Mouse (Mus musculus) kidney, postnatal 36 days (tissue): ENCODE measurements around the gene Gm13030.
"Not testable (repeated sequence)": the region's sequence is repeated elsewhere in the genome, so short reads cannot be mapped to it uniquely, and the experiment has no call there.

Experiments
- DNase-seq, 2 experiments: peaks; one replicate each; pipeline ENCODE4 v3.0.0; 2021 to 2022; ENCODE audit warnings: mixed read lengths in 2 of 2

Gm13030 gene

DNA sequence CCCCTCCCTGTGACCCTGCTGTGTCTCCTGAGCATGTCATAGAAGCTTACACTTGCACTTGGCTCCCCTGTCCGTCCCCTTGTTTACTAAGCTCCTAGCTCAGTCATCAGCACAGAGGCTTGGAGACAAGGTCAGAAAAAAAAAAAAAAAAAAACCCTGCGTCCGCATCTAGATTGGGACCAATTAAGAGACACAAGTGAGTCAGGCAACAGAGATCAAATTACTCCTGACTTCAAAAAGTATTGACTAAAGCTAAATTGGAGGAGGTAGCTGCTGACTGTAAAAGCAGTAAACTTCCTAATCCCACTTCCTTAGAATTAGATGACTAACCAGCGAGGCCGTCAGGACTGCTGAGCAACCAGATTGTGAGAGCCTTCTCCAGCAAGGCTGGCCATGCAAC, 8.7 kb downstream of the Gm13030 start:
- no peak for DNase-seq

DNA sequence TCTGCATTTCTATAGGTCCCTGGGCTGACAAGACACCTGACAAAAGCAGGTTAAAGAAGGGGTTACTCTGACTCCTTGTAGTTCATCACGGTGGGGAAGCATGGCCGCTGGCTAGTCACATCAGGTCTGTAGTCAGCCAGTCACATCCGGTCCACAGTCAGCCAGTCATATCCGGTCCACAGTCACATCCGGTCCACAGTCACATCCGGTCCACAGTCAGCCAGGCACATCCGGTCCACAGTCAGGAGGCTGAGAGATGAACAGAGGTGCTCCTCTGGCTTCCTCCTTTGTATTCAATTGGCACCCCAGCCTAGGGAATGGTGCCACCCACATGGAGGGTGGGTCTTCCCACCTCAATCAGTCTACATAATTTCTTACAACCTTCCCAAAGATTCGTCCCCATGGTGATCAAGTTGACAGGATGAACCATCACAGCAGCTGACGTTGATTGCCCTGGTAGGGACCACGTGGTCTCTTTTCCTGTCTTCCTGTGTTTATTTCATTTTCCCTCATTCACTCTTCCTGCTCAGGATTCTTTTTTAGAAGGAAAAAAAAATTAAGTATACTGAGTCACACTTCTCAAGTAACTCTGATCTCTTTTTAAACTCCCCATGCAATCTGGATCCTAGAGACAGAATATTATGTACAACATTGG, 10.3 kb downstream of the Gm13030 start, which contains the start of gene Pla2g5:
Gene Pla2g5 (minus strand): TSS at position 139 of the 655 bp plus-strand sequence.
- DNase-seq: peak; percentile 37 to 40

DNA sequence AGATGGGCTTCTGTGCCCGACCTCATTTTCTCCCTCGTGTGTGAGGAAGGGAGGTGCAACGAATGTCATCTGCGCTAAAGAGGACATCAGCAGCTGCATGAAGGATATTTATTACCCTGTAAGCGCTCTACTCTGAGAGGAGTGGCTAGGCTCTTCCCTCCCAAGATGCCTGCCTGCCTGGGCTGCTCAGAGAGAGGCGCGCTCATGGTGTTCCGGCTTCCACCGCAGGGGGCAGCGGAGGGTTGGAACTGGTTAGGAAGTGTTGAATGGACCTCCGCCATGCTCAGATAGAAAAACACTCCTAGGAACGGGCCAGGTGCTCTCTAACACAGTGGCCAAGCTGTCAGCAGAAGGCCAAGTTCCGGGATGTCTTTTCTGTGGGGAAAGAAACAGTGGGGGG, 14.0 kb downstream of the Gm13030 start:
- peak; percentile 76 to 89 for DNase-seq

DNA sequence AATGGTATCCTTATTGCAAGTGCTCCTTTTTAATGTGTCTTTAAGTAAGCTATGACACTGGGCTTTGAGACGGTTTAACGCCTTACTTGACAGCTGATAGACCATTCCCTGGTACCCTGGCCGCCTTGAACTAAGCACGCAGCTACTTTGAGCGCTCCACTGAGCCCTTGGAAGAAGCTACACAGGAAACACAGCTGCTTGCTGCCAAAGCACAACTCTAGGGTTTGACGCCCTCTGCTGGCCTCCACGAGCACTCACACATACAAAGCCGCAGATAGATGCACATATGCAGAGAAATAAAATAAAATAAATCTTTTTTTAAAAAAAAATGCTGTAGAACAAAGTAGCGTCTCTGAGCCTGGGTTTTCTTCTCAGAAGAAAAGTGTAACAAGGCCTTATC, 14.5 kb downstream of the Gm13030 start:
- DNase-seq: peak in 1 of 2 experiments; percentile 43

GRCm38 (mm10) chr4:138858446-138858845, 15.3 kb downstream of the Gm13030 start:
- DNase-seq: no peak

- no peak for DNase-seq
Observed at GRCm38 (mm10) chr4:138857576-138857975, 16.2 kb downstream of the Gm13030 start.

DNA sequence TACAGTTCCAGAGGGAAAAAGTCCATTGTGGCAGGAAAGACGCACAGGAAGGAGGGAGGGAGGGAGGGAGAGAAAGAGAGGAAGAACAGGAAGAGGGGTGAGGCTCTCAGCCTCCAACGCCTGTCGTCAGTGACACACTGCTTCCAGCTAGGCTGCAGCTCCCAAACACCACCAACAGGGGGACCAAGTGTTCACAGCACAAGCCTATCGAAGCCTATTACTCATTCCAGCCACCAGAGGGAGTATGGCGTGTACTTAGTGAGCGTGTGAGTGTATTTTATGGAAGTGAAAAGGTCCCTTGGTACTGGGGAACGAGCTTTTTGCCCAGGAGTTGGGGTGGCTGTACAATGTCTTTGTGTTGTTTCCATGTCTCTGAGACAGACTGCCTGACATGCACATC, 17.3 kb downstream of the Gm13030 start:
- DNase-seq: peak; percentile 64 to 81

DNA sequence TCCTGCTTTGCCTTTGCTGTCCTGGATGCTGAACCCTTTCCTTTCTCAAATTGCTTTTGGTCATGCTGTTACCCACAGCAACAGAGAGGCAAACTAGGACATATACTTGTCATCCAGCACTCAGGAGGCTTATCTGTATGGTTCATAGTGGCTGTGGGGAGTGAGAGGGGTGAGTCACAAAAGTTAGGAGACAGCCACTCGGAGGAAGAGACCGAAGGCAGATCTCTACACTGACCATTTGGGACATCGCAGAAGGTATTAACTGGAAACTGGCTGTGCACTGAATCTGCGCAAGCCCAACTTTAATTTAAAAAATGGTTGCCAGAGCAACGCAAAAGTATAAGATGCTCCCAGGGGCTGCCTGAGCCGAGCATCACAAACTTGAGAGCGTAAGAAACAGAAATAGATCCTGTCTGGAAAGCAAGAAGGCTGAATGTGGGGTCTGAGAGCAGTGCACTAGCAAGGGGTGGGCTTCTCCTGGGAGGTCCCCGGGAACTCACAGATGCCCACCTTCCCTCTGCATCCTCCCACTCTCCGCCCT, 18.6 kb downstream of the Gm13030 start:
- no peak for DNase-seq

GRCm38 (mm10) chr4:138852961-138853360, 20.8 kb downstream of the Gm13030 start:
- DNase-seq: no peak

GRCm38 (mm10) chr4:138851463-138851862, 22.3 kb downstream of the Gm13030 start:
- peak; percentile 52 to 79 for DNase-seq

DNA sequence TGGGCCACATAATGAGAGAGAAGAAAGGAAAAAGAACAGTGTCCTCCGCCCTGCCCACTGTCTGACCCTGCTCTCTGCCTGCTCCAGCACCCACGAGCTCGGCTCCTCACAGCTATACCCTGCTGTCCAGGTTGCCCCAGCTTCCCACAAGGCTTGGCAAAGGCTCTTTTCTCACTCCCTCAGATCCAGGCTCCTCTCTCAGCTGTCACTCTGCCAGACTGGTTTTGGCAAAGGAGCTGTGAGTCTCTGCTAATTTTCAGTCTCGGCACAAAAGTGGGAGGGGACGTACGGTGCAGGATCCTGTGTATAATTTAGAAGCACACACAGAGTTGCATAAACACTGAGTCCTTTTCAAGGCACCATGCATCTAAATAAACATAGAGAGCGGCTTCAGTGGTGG, 32.4 kb downstream of the Gm13030 start:
- DNase-seq: peak in 1 of 2 experiments; percentile 40

DNA sequence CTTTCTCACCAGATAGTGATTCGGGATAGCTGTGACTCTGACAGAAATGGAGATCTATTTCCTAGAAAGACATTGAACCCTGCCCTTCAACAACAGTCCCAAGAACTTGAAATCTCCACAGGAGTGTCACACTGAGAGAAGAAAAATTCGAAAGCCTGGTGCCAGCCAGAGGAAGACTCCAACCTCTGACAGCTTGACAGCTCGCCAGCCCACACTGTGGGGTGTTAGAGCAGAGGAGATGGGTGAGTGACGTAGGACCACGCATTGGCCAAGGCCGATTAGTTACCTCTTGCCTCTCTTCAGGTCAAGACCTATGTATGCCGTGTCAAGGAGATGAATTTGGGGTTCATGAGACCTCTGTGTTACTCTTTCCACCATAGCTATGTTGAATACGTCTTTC, 33.0 kb downstream of the Gm13030 start:
- DNase-seq: peak in 1 of 2 experiments; percentile 31

DNA sequence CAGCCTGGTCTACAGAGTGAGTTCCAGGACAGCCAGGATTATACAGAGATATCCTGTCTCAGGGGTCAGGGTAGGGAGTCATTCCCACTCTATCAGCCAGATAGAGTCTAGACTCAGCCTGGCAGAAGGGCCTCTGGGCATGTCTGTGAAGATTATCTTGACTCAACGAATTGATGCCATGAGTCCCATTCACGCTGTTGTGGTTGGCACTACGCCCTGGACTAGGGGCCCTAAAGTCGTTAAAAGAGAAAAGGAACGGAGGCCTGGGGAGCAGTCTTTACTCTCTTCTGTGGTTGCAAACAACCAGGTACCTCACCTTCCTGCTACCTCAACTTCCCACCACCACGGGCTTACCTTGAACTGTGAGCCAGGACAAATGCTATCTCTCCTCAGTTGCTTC, 34.0 kb downstream of the Gm13030 start:
- no peak for DNase-seq

GRCm38 (mm10) chr4:138827147-138827546, 46.6 kb downstream of the Gm13030 start:
- no peak for DNase-seq

DNA sequence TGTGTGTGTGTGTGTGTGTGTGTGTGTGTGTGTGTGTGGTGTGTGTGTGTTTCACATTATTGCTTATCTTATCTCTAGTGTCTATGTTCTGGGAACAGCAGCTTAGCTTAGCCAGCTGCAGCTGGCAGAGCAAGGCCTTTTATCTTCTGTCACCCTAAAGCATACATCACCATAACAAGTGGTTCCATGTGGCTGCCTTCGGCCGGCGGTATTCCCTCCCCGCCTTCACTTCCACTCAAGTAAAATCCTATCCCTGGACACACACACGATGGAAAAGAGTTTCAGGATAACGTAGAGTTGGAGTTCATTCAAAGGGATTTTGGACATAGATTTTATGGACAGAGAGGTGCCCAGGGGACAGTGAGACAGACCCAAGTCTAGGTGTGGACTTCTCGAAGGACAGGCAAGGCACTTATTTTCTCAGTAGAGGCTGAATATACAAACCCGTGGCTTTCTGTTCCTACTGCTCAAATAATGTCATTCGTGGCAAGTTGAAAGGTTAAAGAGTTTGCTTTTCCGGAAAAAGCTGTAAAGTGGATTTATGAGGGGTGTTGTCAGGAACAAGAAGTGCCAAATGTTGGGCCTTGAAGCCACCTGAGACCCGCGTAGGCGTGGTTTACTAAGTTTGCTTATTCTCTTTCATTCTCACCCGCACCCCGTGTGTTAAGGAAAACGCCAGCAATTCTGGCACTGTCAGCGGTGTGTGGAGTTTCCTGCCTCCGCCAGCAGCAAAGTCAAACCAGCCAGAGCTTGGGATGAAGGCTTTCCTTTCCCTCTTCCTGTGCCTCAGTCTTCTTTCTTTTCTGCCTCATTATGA, 47.8 kb downstream of the Gm13030 start:
- DNase-seq: peak; percentile 36 to 55

DNA sequence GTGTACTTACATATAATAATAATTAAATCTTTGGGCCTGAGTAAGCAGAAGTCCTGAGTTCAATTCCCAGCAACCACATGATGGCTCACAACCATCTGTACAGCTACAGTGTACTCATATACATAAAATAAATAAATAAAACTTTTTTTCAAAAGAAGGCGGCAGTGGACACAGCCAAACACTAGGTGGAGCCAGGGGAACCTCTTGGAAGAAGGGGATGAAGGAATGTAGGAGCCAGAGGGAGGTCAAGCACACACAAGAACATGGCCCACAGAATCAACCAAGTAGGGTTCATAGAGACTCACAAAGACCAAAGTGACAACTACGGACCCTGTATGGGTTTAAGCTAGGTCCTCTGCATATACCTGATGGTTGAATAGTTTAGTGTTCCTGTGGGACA, 49.1 kb downstream of the Gm13030 start:
- peak in 1 of 2 experiments; percentile 52 for DNase-seq

- not testable (repeated sequence) for DNase-seq
Observed at GRCm38 (mm10) chr4:138824161-138824560, 49.6 kb downstream of the Gm13030 start.

DNA sequence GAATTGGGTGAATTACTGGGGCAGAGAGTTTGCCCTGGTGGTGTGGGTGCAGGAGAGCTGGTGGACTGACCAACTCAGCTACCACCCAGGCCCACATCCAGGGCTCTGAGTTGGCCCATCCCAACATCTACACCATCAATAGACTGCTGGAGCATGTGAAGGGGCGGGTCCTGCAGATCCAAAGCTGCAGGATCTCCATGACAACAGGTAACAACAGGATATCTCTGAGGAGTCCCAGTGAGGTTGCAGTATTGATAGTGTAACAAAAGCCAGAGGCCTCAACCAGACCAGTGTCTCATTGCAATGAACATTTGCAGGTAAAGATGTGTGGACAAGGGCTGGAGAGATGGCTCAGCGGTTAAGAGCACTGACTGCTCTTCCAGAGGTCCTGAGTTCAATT, 52.7 kb downstream of the Gm13030 start:
- no peak for DNase-seq
